Mouse (Mus musculus) bone marrow, adult 2 months (tissue): Measurements from ENCODE around the gene Spata16.

Experiments used
- CTCF ChIP-seq: fragments of 200-500 bp; IDR thresholded peaks from 2 replicates; pipeline ENCODE4 v1.5.1; 2011; ENCODE audit warnings: low read length, control low read depth; ENCODE audit not compliant: control insufficient read depth, insufficient read depth
- POLR2A ChIP-seq: fragments of 200-500 bp; IDR thresholded peaks from 2 replicates; pipeline ENCODE4 v1.6.1; 2011; ENCODE audit warnings: low read depth, mild to moderate bottlenecking, control low read depth, low read length, borderline replicate concordance; ENCODE audit not compliant: control insufficient read depth

DNA sequence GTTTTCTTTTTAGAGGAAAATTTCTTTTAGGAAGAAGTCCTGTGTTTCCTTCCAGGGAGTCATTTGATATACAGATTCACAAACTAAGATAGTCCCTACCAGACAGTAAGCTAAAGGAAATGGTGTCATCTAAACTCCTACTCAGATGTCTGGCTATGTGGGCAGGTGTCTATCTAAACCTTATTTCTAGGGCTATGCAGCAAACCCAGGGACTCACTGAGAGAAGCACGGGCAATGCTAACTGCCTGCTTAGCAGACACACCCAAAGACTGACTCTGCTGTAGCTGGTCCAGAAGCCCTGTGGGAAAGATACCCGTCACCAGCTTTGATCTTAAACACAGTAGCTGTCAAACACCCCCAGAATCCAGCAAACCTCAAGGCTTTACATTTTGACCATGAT lies 284.2 kb downstream of the Spata16 start:
- TF ChIP-seq POLR2A (no peak), CTCF (no peak)
